Mouse (Mus musculus) cerebral cortex, adult 2 months (tissue): ENCODE results near the gene Spata45.

Source experiments
- WGBS: fragments of 180-500 bp; shearing (Covaris S2); methylation state at CpG from one replicate; pipeline ENCODE4 v1.1.7; 2018; 5-methylcytosine and 5-hydroxymethylcytosine counted together

Gene Spata45

DNA sequence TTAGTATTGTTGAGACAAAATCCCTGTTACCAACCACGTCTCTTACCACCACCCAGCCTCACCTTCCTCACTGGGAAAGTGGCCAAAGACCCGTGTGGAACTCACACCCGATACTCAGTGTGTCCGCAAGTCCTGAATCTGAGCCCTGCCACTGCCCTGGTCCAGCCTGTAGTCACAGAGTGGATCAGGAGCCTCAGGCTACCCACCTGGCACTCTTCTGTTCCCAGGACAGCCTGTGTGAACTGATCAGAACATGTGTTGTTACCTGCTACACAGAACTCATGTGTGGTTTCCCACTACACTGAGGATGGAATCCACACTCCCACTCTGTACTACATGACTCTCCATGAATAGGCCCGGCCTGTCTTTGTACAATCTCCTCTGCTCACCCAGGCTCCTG, 5.7 kb downstream of the Spata45 start:
- WGBS = 84% methylated on average over 5 of the region's 5 CpGs

DNA sequence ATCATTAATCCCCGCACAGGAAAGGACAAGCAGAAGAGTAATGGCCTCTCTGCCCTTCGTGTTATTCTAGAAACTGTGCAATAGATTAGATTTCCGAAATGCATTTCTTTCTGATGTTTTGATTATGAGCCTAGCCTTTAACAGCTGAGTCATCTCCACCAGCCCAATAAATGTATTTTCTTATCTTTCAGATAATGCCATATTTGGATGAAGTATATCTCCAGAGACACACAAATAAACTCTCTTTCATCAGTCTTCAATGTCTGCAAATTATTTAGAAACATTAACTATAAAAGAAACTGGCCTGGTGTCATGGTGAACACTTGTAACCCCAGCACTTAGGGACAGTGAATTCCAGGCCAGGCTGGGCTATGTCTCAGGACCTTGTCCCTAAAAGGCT, 6.2 kb downstream of the Spata45 start:
- WGBS = 87% methylated on average over 3 of the region's 3 CpGs

DNA sequence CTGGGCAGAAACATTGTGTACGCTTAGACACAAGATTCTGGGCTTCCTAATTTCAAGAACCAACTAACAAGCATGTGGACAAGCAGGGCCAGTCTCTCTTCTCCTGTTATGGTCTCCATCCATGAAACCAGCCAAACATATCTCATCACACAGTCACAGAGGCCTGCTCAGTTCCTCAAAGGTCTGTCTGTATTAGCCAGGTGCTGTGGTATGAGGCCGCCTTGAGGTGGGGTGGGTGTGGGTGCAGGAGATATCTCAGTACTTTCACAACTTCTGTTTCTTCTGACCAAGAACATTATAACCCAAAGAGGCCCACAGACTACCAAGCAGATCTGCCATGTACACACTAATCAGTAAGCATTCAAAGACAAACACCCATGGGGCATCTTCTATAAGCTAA, 8.8 kb downstream of the Spata45 start:
- WGBS = 97% methylated on average over 2 of the region's 2 CpGs

DNA sequence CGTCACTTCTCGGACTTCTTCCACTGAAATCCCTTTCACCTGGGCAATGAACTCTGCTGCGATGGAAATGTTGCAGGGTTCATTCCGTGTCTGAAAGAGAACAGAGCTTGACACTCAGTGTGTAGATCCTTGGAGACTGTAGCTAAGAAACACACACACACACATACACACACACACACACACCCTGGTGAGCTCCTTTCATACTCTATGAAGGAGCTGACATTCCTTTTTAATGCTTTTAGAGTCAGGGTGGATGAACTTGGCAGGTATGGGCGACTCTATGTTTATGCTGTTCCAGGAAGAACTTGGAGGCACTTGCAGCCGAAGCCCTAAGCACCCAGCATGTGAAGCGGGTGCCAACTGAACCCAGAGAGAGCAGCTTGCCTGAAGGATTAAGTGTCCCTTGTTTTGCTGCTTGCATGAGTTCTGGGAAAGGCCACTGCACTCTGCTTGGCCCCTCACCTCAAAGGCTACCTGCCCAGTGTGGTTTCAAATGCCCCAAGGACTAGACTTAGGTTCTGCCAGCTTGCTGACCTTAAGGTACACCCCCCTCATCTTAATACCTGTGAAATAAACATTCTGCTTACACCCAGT, 9.9 kb downstream of the Spata45 start:
- WGBS = 79% methylated on average over 7 of the region's 7 CpGs

DNA sequence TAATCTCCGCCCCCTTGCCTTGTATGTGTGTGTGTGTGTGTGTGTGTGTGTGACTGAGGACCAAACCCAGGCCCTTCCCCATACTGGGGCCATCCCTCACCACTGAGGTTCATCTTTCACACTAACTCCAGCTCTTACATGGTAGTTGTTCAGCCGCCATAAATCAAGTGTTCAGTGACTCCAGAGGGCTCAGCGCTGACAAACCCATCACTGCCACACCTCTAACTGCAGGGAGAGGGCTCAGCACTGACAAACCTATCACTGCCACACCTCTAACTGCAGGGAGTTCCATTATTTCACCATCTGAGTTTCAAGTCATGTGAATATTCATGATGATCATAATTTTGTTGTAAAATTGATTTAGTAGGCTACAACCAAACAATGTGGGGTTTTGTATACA, 17.1 kb downstream of the Spata45 start:
- 96% methylated on average over 3 of the region's 3 CpGs for WGBS

DNA sequence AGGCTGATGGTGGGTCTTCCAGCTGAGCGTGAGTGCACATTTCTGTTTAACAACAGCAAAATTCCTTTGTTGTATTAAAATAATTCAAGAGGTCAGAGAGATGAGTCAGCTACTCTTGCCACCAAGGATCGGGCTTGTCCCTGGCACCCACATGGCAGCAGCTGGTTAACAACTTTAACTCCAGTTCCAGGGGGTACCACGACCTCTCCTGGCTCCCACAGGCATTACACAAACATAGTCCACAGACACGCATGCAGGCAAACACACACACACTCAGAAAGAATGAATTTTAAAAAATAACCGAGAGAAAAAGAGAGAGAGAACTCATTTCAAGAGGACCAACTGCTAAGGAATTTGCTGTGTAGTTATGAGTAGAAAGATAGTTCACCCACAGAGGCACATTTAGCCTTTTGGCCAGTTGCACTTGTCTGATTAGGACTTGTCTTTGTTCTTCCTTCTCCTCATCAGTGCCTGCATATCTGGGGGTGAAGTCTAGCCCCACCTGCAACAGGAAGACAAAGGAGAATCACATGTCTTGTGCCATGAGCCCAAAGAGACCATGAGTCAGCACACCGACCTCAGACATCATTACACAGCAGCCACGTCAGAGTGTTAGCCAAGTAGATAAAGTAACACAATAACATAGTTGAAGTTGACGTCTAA, 18.6 kb downstream of the Spata45 start:
- WGBS = 79% methylated on average over 8 of the region's 8 CpGs

DNA sequence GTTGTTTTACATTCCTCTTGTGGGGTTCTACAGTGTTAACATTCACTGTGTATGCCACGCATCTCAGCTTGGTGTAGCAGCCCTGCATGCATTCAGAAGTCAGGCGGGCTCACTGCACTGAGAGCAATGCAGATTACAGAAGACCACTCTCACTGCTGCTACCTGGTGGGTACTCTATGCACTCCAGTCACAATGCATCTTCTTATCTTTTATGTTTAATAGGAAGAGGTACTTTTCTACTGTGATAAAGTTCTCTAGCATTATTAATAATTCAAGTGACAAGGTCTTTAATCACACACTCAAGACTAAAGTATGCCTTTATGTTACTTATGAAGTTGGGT, 19.1 kb downstream of the Spata45 start:
- 81% methylated on average over 2 of the region's 2 CpGs for WGBS

DNA sequence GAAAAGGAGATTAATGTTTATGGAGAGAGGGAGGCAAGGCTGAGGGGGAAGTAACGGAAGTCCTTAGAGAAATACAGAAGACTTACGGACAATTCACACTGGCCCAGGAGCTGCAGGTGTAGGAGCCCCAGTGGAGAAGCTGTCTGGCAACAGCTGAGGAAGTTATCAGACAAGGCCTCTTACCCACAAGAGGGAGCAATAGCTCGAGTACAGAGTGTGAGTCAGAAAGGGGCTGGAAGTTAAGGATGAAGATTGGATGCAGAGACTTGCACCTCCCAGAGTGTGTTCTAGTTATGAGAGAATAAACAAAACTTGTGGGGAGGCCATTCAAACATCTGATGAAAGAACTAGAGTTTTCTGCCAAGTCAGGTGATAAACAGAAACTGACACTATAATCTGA, 21.0 kb downstream of the Spata45 start:
- WGBS = 73% methylated on average over 3 of the region's 3 CpGs

DNA sequence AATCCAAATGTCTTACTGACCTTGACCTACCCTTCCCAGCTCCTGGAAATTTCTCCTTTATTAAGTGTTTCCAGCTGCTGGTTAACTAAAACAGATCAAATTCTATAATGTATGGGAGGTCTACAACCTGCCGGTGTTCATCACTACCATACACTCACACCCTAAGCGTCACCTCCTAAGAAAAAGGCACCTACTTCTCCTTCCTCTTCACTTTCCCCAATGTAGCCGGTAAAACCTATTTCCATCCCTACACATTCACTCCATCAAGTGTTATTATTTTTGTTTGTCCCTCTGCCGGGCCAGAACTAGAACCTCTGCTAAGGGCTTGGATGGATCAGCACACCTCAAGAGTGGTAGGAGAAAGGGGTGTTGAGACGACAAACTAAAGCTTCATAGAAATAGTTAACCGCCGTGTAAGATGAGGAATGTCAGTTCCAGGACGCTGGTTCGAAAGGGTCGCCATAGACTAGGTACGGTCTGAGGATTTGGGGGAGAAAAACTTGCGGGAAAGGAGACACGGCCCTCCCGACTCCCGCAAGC, 25.9 kb downstream of the Spata45 start:
- WGBS = 2% methylated on average over 15 of the region's 15 CpGs

DNA sequence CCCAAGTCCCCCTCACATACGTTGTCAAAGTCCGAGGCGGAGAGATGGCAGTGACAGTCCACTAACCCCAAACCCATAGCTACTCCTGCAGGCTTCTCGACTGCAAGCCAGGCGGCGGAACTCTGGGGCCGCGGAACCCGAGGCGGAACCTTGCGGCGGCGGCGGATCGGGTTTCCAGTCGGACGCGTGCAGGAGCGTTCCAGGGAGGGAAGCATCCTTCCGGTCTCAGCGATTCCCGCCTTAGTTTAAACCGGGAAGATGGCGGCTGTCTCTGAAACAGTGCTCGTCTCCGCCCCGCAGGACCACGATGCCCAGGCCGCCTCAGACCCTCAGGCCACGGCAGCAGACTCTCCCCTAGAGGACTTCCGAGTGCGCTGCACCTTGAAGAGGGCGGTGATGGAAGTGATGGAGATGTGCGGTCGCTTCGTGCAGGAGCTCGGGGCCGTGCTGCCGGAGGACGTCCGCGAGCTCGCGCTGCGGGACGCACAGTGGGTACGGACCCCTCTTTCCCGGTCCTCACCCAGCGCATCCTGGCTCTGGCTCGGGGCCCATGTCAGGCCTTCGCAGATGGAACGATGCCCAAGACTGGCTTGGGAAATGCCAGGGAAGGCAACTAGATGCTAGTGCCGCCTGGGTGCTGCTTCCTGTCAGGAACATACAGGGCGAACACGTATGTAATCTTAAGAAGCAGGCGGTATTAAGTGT, 26.5 kb downstream of the Spata45 start, which contains the start of the genes Tatdn3 and Nsl1:
Gene Tatdn3, minus strand, starts transcription at position 152 of the 705 bp plus-strand sequence.
Gene Nsl1, plus strand, starts transcription at position 232 of the 705 bp plus-strand sequence.
- under 1% methylated on average over 56 of the region's 56 CpGs for WGBS

DNA sequence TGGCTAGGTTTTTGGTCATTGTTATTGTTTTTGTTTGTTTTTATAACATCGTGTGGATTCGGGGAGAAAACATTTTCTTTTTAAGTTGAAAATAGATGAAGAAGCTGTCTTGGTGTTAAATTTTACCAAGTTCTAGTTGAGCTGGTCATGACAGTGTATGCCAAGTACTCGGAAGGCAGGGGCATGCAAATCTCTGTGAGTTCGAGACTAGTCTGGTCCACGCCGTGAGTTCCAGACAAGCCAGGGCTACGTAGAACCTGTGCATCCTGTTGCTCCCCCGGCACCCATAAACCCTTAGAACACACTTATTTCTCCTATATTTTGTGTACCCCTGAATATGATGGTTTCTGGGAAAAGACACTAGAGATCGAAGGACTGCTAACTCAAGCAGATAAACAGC, 27.3 kb downstream of the Spata45 start:
- WGBS = 49% methylated on average over 9 of the region's 9 CpGs

DNA sequence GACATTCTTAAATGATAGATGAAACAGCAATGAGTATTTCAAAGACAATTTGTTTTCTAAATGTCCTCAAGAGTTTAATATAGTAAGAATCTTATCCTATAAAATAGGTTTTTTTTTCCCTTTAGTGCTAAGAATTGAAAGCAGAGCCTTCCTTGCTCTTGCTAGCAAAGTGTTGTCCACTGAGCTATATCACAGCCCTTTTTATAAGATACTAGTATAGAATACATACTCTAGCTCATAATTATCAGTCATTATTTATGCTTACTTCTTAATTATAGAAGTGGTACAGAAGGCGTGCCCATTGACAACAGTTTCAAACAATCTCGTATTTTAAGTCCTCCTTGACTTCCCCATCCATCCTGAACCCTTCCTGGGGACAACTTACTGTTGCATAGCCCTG, 28.1 kb downstream of the Spata45 start:
- 90% methylated on average over 2 of the region's 2 CpGs for WGBS

DNA sequence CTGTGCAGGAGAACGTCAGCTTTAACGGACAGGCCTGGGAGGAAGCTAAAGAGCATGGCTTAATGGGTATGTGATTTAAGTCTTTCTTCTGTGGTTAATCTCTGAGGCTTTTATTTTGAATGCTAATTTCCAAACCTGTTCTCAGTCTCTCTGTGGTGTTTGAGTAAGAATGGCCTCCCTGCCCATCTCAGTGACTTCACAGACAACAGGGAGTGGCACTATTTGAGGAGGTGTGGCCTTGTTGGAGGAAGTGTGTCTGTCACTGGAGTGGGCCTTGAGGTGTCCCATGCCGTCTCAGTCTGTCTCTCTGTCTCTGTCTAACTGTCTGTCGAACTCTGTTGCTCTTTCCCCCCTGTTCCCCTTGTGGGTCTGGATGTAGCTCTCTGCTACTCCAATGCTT, 28.7 kb downstream of the Spata45 start:
- 84% methylated on average over 4 of the region's 4 CpGs for WGBS

DNA sequence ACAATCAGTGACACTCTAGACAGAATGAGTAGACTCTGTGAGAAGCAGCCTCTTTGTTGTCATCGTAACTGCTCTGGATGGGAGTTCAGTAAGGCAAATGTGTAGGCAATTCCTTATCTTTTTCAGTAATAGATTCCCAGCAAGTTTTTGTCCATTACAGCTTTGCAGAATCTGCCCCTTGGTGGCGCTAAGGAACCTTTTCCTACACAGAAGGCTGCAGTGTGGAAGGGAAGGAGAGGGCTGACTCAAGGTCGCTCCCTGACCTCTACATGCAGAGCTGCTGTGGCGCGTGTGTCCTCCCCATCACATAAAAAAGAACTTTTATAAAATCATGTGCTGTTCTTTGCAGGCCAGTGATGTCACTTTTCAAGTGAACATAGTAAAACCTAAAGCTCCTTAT, 31.9 kb downstream of the Spata45 start:
- WGBS = 77% methylated on average over 5 of the region's 5 CpGs

DNA sequence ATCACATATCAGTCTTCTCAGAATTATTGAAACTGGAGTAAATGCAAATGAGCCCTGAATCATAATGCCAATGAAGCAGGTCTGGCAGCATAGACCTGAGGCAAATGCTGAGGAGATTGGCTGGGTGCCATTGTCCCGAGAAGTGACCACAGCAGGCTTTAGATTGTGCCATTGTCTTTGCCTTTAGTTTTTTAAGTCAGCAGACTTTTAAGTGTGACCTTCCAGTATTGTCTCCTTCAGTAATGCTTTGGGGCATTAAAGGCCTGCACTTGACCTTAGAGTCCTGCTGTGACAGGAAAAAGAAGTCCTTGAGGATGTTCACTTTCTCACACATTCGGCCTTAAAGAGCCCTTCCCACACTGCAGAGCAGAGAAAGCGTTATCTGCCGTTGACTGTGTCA, 33.8 kb downstream of the Spata45 start:
- 87% methylated on average over 4 of the region's 4 CpGs for WGBS

DNA sequence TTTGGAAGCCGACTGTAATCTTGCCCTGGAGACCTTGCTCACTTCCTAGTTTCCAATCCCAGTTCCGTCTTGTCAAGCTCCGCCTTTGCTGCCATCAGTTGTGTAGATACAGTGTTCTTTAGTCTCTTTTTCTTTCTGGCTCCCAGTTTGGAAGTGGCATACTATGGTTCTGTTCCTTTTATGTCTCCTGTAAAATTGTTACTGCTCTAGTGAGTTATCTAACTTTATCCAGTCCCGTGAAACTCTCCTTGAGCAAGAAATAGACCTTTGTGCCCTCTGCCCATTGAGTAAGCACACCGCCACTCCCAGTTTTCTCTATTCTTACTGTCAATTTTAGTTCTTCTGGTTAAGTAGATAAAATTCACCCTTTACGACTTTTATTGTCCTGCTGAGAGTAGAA, 35.2 kb downstream of the Spata45 start:
- 90% methylated on average over 6 of the region's 6 CpGs for WGBS

DNA sequence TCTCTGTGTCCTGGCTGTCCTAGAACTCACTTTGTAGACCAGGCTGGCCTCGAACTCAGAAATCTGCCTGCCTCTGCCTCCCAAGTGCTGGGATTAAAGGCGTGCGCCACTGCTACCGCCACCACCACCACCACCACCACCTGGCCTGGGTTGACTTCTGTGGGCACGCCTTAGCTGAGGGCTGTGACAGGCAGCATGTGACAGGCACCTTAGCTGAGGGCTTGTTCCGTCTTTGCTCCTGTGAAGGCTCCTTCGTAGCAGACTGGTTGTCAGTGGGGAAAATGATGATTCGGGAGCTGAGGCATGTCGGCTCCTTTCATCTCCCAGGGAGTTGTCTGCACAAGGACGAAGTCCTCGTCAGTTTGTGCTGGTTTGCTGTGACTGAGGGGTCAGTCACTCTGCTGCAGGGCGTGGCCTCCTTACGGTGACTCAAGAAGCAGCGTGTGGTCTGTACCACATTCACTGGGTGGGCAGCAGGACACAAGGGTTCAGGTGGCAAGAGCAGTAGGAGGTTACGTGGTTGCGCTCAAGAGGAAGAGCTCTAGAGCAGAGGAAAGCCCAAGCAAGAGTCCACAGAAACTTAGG, 36.0 kb downstream of the Spata45 start:
- 87% methylated on average over 16 of the region's 16 CpGs for WGBS

DNA sequence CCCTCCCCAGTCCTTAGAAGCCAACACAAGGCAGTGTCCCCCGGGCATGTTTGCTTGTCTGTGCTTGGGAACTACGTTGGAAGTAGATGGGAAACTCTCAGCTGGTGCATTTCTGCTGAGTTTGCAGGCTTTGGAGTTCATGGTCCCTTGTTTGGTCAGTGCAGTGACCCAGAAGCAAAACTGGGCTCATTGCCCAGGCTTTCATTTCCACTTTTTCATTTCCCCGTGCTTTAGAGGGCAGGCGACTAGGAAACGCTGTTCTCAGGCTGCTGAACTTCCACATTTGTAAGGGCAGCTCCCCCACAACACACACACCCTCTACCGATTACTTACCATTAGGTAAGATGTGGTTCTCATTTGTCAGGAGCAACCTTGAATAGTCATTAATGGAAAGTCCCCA, 36.6 kb downstream of the Spata45 start:
- WGBS = 62% methylated on average over 6 of the region's 6 CpGs

DNA sequence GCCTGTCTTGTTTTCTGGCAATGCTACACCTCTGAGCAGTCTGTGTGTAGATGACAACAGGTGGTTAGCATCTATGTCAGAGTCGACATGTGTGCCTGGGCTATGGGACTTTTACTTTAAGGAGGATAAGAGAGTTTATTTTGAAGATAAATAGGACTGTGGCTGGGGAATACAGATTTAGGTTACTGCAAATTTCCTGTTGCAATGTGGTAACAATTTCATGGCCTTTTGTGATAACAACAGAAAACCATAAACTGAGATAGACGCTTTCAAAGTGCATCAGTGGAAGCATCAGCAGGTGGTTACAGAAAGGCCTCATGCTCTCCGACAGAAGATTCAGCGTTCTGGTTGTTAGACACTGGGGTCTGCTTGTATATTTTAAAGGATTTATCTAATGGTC, 37.0 kb downstream of the Spata45 start:
- 90% methylated on average over 4 of the region's 4 CpGs for WGBS

DNA sequence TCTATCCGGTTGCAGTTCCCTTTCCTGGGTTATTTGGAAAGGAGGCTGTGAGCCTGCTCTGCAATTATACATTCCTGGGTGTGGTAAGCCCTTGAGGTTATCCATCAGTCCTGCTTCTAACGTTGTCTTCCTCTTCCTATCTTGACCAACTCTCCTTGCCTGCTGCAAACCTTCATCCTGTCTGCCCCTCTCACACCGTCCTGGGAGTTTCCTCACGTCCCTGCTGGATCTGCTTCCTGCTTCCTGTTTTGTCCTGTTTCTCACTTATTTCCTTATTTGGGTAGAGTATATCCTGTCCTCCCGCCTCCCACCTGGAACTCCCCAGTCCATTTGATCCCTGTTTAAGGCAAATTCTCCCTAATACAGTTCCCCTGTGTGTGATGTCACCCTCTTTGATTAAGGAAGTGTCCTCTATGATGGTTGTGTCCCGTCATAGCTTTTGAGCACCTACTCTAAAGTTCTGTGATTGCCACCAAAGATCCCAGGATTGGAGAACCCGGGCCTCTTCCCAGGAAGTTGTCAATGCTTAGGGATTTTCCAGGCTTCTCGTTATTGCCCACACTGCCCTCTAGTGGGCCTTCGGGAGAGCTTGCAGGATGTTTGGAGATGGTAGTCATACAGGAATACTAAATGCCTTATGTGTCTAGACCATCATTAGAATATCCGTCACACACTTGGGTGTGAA, 38.9 kb downstream of the Spata45 start:
- 47% methylated on average over 10 of the region's 10 CpGs for WGBS

DNA sequence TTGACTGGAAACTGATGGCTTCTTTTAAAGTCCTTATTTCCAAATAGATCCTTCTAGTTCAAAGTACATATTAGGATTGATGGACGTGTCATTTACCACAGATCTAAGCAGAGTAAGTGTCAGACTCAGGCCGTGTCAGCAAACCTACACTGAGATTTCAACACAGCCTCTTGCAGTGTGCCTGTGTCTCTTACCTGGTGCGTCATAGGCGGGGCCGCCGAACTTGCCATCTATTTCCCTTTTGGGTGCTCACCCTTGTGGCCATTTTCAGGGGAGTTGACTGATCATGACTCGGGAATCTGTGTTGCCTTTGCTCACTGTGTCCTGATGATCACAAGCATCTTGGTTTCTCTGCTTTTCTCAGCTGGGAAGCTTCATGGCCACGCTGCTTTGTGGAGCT, 46.8 kb downstream of the Spata45 start:
- WGBS = 90% methylated on average over 8 of the region's 8 CpGs

DNA sequence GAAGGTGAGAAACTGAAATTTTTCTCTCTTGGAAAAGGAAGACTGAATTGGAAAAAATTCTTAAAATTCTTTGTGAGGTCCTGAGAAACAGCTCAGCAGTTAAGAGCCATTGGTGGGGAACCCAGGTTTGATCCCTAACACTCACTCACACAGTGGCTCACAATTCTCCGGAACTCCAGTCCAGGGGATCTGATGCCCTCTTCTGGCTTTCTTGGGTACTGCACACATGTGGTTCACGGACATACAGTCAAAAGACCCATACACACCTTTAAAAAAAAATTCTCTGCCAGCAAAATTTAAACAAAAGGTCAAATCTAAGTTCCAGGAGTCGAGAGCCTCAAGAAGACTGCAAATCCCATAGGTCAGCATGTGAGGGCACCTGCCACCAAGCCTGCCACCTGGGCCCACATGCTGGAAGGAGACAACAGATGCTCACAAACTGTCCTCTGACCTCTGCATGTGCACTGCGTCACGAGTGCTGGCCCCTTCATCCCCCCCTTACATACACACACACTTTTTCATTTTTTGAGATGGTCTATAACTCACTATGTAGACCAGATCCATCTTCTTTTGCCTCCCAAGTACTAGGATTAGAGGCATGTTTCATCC, 48.6 kb downstream of the Spata45 start:
- 67% methylated on average over 5 of the region's 5 CpGs for WGBS
